Mouse (Mus musculus) cortical plate, adult 2 months (tissue): ENCODE data around the gene Olfr787.

Experiments used
- CTCF ChIP-seq: fragments of 200-500 bp; IDR thresholded peaks from 2 replicates; pipeline ENCODE4 v1.5.1; 2011; ENCODE audit warnings: mild to moderate bottlenecking, control low read depth, low read length; ENCODE audit not compliant: insufficient read depth; ENCODE audit errors: extremely low read depth
- POLR2A ChIP-seq: fragments of 200-500 bp; IDR thresholded peaks from 2 replicates; pipeline ENCODE4 v1.6.1; 2011; ENCODE audit warnings: mild to moderate bottlenecking, low read length, control low read depth; ENCODE audit not compliant: insufficient read depth; ENCODE audit errors: extremely low read depth

DNA sequence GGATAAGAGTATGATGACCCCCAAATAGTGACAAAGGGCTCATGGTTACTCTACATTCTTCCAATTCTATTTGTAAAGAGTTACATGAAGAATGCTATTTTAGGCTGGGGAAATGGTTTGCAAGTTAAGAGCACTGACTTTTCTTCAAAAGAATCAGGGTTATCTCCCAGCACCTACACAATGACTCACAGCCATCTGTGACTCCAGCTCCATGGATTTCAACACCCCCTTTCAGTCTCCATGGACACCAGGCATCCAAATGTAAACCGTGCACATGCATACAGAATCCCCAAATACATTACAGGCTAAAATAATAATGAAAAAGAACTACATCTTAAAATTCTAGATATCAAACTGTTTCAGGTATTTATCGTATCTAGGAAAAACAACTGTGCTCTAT is 28.4 kb downstream of the Olfr787 start:
- no peak for TF ChIP-seq CTCF
- no peak for TF ChIP-seq POLR2A
